20 mouse cellular contexts compared by ENCODE assay signal in the genomic region with DNA sequence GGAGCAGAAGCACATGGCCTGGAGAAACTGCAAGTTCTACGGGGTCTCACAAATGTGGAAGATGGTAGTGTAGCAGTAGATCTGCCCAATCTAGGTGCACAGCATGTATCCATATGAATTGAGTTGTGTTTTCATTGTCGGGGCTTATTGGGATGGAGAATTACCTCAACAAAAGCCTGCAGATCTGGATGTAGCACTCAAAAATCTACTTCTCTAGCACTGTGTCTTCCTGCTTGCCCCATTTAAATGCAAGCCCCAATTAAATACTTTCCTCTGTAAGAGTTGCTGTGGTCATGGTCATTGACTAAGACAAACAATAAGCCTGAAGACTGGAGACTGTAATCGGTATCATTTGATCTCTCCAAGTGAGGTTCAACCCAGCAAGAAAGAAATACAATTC.
DNase-seq lines count a peak whose midpoint lies in the region; TF ChIP-seq lines count a peak whose summit lies in the region.
"Had no signal": no experiment of that assay in that cellular context is flagged by ENCODE, and none has a peak within 500 bp of the region (broad histone marks: within the 10 kb centered on the region; RNA-seq: fewer than 3 reads in every experiment).

No protein-coding gene starts in this region.

- no peak for TF ChIP-seq EP300 in ES-Bruce4 (IDR thresholded peaks at IDR 0.05; ENCODE audit: insufficient read depth, low read depth, low read length)

- peak overlapping the region; percentile 88 for H3K27ac ChIP-seq in ES-Bruce4 (ENCODE audit: insufficient read depth, low read length)
- H3K27ac ChIP-seq: embryonic facial prominence, embryonic 10.5 days; embryonic facial prominence, embryonic 12.5 days; forebrain, embryonic 13.5 days; forebrain, embryonic 15.5 days had no signal

- peaks cover 2% of the 10 kb centered on the region for H3K4me1 ChIP-seq in ES-Bruce4 (ENCODE audit: control insufficient read depth, insufficient read depth, low read length)
- H3K4me1 ChIP-seq: embryonic facial prominence, embryonic 10.5 days; embryonic facial prominence, embryonic 12.5 days; forebrain, embryonic 13.5 days had no signal

- DNase-seq in ES-CJ7 (ENCODE audit: low read depth, low spot score) = peak; percentile 58
- peak; percentile 66 for DNase-seq in R1 (ENCODE audit: low read depth, low spot score)
- DNase-seq in right cerebral cortex, postnatal 25 days = no peak
- DNase-seq in embryo, embryonic 11 days = no peak
- DNase-seq in gastrocnemius, adult 18-20 months (ENCODE audit: low spot score) = no peak
- DNase-seq: adrenal gland, postnatal 10 days; adrenal gland, postnatal 25 days; cerebellum, adult 11 months; cerebellum, adult 18-20 months; cerebellum, adult 8-10 months; cerebellum, adult 9-11 months; cerebellum, postnatal 14 days; cerebellum, postnatal 36 days; forebrain, postnatal 0 days had no signal

- H3K27me3 ChIP-seq in ES-Bruce4 (ENCODE audit: control insufficient read depth, insufficient read depth, low read length, poor library complexity, severe bottlenecking) = no peaks in the 10 kb centered on the region
- H3K27me3 ChIP-seq: embryonic facial prominence, embryonic 12.5 days; forebrain, embryonic 13.5 days; forebrain, embryonic 15.5 days had no signal

- 0 out of 2 replicates have a peak, but pooled peaks cover 4% of the 10 kb centered on the region for H3K9me3 ChIP-seq in ES-Bruce4 (replicated peaks; ENCODE audit: control insufficient read depth, insufficient read depth, low read length, poor library complexity, severe bottlenecking)
- H3K9me3 ChIP-seq: embryonic facial prominence, embryonic 10.5 days; embryonic facial prominence, embryonic 12.5 days; forebrain, embryonic 13.5 days; forebrain, embryonic 15.5 days; G1E had no signal

- H3K36me3 ChIP-seq in ES-Bruce4 (ENCODE audit: control insufficient read depth, insufficient read depth, low read length, poor library complexity, severe bottlenecking) = no peaks in the 10 kb centered on the region
- H3K36me3 ChIP-seq: embryonic facial prominence, embryonic 10.5 days; embryonic facial prominence, embryonic 12.5 days; forebrain, embryonic 15.5 days; G1E had no signal

- no peak overlapping the region for H3K4me3 ChIP-seq in ES-Bruce4 (ENCODE audit: low read depth, low read length)
- H3K4me3 ChIP-seq: embryonic facial prominence, embryonic 10.5 days; embryonic facial prominence, embryonic 12.5 days; forebrain, embryonic 13.5 days; forebrain, embryonic 15.5 days had no signal

- TF ChIP-seq CTCF in ES-Bruce4 (IDR thresholded peaks at IDR 0.05; ENCODE audit: low read depth, low read length) = no peak

- H3K9ac ChIP-seq in ES-Bruce4 (ENCODE audit: low read depth, poor library complexity, severe bottlenecking) = no peak overlapping the region
- H3K9ac ChIP-seq: embryonic facial prominence, embryonic 12.5 days; forebrain, embryonic 13.5 days; forebrain, embryonic 15.5 days; forebrain, postnatal 0 days had no signal

- TF ChIP-seq POLR2A in ES-Bruce4 (IDR thresholded peaks at IDR 0.05; ENCODE audit: insufficient read depth, low read length) = no peak

Comparison
In these comparisons a context has a peak if more than half of its experiments do, and no peak if none do; other contexts are left out.
1. DNase-seq: peak in ES-CJ7 (single experiment) and R1 (single experiment); none in right cerebral cortex, postnatal 25 days (single experiment), embryo, embryonic 11 days (single experiment) and gastrocnemius, adult 18-20 months (single experiment).